Mouse (Mus musculus): ENCODE results near the gene Gpr160.

Gene Gpr160

DNA sequence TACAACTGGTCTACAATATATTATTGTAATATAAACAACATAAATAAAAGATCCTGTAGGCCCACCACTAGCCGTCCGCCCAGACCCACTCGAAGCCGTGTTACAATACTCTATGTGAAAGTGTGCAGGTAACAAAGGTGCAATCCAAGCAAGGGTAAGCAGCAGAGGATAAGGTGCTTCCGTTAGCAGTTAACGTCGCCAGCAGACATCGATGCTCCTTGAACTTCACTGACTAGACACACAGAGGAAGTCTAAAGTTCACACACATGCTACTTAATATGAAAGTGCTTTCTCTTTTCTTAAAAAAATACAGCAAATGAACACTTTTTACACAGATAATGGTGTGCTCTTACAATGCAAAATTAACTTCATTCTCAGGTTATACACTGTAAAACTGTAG is 43.7 kb downstream of the Gpr160 start:
- DNase-seq (ENCODE audit: low read depth, low spot score) = no peak

DNA sequence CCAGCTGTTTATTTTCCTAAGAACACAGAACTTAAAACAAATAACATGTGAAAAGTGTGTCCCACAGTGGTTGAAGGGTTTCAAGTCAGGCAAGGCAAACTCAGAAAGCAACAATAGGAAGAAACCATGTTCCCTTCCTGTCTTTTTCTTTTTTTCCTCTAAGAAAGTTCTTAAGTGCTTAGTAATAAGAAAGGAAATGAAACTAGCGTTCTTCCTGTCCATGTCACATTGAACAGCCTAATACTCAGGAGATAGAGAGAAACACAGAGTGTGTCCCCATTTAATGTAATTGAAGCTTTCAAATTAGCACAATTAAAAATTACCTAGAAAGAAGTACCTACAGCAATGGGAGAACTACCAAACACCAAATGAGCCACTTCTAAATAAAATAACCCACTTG is 48.9 kb downstream of the Gpr160 start:
- no peak for DNase-seq (ENCODE audit: low read depth, low spot score)

DNA sequence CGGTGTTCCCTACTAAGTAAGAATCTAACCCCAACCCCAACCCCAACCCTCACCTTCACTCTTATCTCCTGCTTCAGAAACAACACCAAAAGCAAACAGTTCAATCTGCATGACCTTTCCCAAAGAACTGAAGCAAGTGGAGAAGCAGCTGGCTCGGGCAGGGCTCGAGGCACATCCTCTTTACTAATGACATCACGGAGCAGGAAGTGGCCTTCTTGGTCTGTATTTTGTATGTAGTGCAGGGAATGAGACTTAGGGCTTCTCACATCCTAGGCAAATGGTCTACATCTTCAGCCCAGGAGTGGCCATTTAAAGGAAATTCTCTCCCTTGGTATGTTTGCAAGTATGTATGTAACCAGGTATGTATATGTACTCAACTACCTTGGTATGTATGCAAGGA is 61.4 kb downstream of the Gpr160 start:
- DNase-seq (ENCODE audit: low read depth, low spot score) = no peak

DNA sequence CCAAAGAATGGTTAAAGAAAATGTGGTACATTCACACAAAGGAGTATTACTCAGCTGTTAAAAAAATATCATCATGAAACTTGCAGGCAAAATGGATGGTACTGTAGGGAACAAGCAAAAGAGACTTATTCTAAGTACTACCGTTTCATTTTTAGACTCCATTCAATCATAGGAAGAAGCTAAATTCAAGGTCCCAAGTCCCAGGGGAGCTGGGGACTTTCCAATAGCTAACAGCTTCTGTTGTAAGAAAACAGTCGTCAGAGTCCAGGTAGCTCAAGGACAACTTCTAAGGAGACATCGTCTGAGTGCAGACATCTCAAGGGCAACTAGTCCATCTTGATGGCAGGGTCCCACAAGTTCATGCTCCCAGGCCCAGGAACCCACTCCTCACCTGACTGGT is 71.9 kb downstream of the Gpr160 start:
- DNase-seq (ENCODE audit: low read depth, low spot score) = no peak

DNA sequence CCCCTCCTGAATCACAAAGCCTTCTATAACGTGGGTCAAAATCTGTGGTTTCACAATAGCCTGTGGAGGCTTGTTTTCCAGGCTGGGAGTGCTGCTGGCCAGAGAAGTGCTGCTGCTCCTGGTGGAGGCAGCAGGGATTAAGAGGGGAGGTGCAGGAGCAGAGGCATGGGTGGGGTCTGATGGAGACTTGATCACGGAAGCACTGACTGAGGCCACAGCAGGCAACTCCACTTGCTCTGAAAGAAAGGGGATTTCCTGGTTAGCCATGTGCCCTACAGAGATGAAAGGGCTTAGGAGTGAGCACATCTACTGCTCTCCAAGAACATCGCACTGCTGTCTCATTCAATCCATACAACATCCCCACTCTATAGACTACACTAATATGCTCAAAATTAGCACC is 74.1 kb downstream of the Gpr160 start:
- no peak for DNase-seq (ENCODE audit: low read depth, low spot score)

DNA sequence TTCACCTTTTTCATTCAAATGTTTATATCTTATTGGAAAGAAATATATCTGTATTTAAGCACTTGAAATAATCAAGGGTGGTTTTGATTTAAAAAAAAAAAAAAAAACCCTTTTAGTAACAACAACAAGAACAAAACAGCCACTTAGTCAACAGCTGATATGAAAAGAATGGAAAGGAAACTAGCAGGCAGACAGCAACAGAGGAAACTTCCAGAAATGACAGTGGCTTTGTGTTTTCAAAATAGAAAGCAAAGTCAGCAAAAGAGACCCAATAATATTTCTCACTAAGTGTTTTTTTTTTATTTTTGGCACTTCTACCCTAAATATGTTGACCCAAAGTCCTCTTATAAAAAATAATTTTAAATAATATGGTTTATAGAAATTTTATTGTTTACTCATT is 78.6 kb downstream of the Gpr160 start:
- DNase-seq (ENCODE audit: low read depth, low spot score) = no peak
